Mouse (Mus musculus) intestine, embryonic 16.5 days (tissue): Measurements from ENCODE around the gene Gm17334. TPM values are rescaled to one million over a fixed set of nuclear protein-coding genes. Genes with fewer than 3 reads are reported as not detected.

ENCODE experiments used
- ATAC-seq: fragments of 200-750 bp; cut with Nextera tagmentation; 2 replicates; pipeline ENCODE4 v1.8.0; 2017; ENCODE audit warnings: moderate TSS enrichment, moderate library complexity
- H3K27ac ChIP-seq: fragments of 300-500 bp; sonication (generic); 2 replicates; pipeline ENCODE4 v1.5.1; 2014; ENCODE audit warnings: mild to moderate bottlenecking, low read length
- H3K27me3 ChIP-seq: fragments of 300-500 bp; sonication (generic); replicated peaks from 2 replicates; pipeline ENCODE4 v1.6.1; 2014; ENCODE audit warnings: low read length, control low read depth, mixed read lengths; ENCODE audit not compliant: control insufficient read depth, insufficient read depth
- H3K36me3 ChIP-seq: fragments of 300-500 bp; sonication (generic); 2 replicates; pipeline ENCODE4 v1.6.1; 2014; ENCODE audit warnings: low read length, control low read depth; ENCODE audit not compliant: control insufficient read depth, insufficient read depth
- H3K4me1 ChIP-seq: fragments of 300-500 bp; sonication (generic); 2 replicates; pipeline ENCODE4 v1.6.1; 2014; ENCODE audit warnings: low read length, control low read depth, mixed read lengths; ENCODE audit not compliant: control insufficient read depth, insufficient read depth
- H3K4me2 ChIP-seq: fragments of 300-500 bp; sonication (generic); 2 replicates; pipeline ENCODE4 v1.6.1; 2014; ENCODE audit warnings: low read depth, low read length, control low read depth
- H3K4me3 ChIP-seq: fragments of 300-500 bp; sonication (generic); 2 replicates; pipeline ENCODE4 v1.5.1; 2014; ENCODE audit warnings: mild to moderate bottlenecking, low read length
- H3K9ac ChIP-seq: fragments of 300-500 bp; sonication (generic); 2 replicates; pipeline ENCODE4 v1.6.1; 2014; ENCODE audit warnings: low read depth, low read length
- H3K9me3 ChIP-seq: fragments of 300-500 bp; sonication (generic); 2 replicates; pipeline ENCODE4 v1.6.1; 2016; ENCODE audit warnings: low read length, control low read depth; ENCODE audit not compliant: control insufficient read depth
- WGBS: fragments of 180-500 bp; shearing (Covaris S2); extraction: QIAGEN DNeasy Blood & Tissue Kit; methylation state at CpG from one replicate; pipeline ENCODE4 v1.1.7; 2014; 5-methylcytosine and 5-hydroxymethylcytosine counted together
- polyA plus RNA-seq: library from polyadenylated mRNA; unstranded; fragments of >200 nt; fragmentation: Nextera tagmentation; extraction: Ambion mirVana; gene quantifications from 2 replicates; pipeline ENCODE4 v1.2.1, GENCODE M21; 2015

Gm17334 gene
- polyA plus RNA-seq, 1 experiment from 2014 or later: 0.34 TPM

- Histone ChIP-seq H3K27ac (no peak overlapping the region), H3K27me3 (no peaks in the 10 kb centered on the region), H3K36me3 (peaks cover 33% of the 10 kb centered on the region), H3K4me3 (no peak overlapping the region), H3K9me3 (no peaks in the 10 kb centered on the region), H3K9ac (no peak overlapping the region), H3K4me1 (peaks cover 23% of the 10 kb centered on the region; the same call in 1 of the 2 replicates), H3K4me2 (no peak overlapping the region)
- 66% methylated on average over 5 of the region's 5 CpGs for WGBS
- ATAC-seq: no peak
These were observed 4.7 kb upstream of the Gm17334 start for GRCm38 (mm10) chr11:53777736-53778135.

DNA sequence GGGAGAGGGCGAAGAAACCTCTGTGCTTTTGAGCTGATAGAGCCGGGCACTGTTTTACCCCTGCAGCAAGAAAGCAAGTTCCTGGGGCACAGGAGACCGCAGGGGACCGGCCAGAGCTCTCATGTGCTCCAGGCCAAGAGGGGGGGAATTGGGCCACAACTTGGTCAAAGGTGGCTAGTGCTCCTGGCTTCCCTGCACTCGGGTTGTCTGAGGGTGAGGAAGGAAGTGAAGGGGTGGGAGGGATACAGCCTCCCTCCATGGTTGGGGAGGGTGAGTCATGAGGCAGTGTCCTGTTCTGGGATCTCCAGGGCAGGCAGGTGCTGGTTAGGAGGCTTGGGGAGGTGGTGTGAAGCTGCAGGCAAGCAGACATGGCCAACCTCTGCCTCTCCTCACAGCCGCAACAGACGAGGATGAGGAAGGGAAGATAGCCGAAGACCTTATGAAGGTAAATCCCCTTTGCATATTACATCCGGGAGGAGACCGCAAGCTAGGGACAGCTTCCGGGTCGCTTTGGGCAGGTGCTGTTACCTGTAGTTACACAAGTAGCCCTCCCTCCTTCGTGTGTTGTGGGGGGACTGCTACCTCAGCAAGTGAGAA lies 1.8 kb upstream of the Gm17334 start:
- WGBS: 90% methylated on average over 13 of the region's 13 CpGs
- no peak overlapping the region for H3K4me3 ChIP-seq
- H3K9me3 ChIP-seq: no peaks in the 10 kb centered on the region
- H3K4me1 ChIP-seq: peaks cover 14% of the 10 kb centered on the region; the same call in 1 of the 2 replicates
- no peaks in the 10 kb centered on the region for H3K27me3 ChIP-seq
- H3K4me2 ChIP-seq: no peak overlapping the region
- H3K27ac ChIP-seq: no peak overlapping the region
- H3K9ac ChIP-seq: no peak overlapping the region
- ATAC-seq: no peak
- H3K36me3 ChIP-seq: peaks cover 33% of the 10 kb centered on the region

GRCm38 (mm10) chr11:53773641-53774360 lies 814 bp upstream of the Gm17334 start:
- Histone ChIP-seq H3K4me3 (no peak overlapping the region), H3K36me3 (peaks cover 32% of the 10 kb centered on the region), H3K4me1 (peaks cover 19% of the 10 kb centered on the region), H3K9ac (no peak overlapping the region), H3K9me3 (no peaks in the 10 kb centered on the region), H3K27ac (no peak overlapping the region), H3K4me2 (no peak overlapping the region), H3K27me3 (no peaks in the 10 kb centered on the region)
- no peak for ATAC-seq
- 89% methylated on average over 16 of the region's 16 CpGs for WGBS

- no peak overlapping the region; the same call in 1 of the 2 replicates for H3K9ac ChIP-seq
- 85% methylated on average over 9 of the region's 9 CpGs for WGBS
- no peak overlapping the region for H3K27ac ChIP-seq
- no peak for ATAC-seq
- peaks cover 19% of the 10 kb centered on the region for H3K4me1 ChIP-seq
- peak overlapping the region; percentile 32 for H3K4me2 ChIP-seq
- no peaks in the 10 kb centered on the region for H3K27me3 ChIP-seq
- H3K9me3 ChIP-seq: no peaks in the 10 kb centered on the region
- H3K36me3 ChIP-seq: peaks cover 23% of the 10 kb centered on the region
- H3K4me3 ChIP-seq: no peak overlapping the region
These were observed 451 bp downstream of the Gm17334 start for GRCm38 (mm10) chr11:53772536-53772935.

DNA sequence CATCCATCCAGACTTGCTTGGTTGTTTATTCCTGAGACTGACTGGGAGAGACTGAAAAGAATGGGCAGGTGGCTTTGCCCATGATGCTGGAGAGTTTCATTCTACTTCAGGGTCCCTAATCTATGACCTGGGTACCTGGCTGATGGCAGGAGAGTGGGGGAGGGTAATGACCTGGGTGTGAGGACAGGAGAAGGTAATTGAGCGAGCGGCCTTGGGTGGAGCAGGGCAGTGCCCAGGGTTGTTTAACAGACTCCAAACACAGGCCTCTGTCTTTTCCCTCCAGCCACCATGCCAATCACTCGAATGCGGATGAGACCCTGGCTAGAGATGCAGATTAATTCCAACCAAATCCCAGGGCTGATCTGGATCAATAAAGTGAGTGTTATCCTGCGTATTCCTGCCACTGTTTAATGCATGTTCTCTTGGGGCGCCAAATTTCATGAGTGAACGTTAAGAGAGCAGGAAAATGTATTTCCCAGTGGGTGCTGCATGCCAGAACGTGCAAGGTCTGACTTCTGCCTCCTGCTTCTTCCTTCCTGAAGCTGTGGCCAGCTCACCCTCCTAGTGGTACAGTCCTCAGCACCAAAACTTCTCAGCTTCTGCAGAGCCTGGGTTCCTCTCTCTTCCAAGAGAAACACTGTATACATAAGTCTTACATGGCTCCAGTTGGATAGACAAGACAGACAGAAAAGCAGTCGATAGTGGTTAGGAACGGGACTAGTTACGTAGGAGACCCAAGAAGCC lies 1.8 kb downstream of the Gm17334 start:
- Histone ChIP-seq H3K27me3 (no peaks in the 10 kb centered on the region), H3K9me3 (no peaks in the 10 kb centered on the region), H3K4me3 (peak overlapping the region; percentile 89), H3K9ac (peak overlapping the region; percentile 90), H3K27ac (0 out of 2 replicates have a peak overlapping the region, but pooled peaks have one; percentile 91), H3K4me2 (peak overlapping the region; percentile 77), H3K4me1 (peaks cover 16% of the 10 kb centered on the region), H3K36me3 (peaks cover 18% of the 10 kb centered on the region)
- ATAC-seq: no peak
- WGBS: 62% methylated on average over 11 of the region's 11 CpGs

GRCm38 (mm10) chr11:53770125-53770791 lies 2.7 kb downstream of the Gm17334 start:
- Histone ChIP-seq H3K9me3 (no peaks in the 10 kb centered on the region), H3K27me3 (no peaks in the 10 kb centered on the region), H3K4me2 (peak overlapping the region; percentile 77), H3K4me1 (peaks cover 16% of the 10 kb centered on the region), H3K36me3 (peaks cover 12% of the 10 kb centered on the region; the same call in 1 of the 2 replicates), H3K9ac (peak overlapping the region; percentile 90), H3K4me3 (peak overlapping the region; percentile 89), H3K27ac (peak overlapping the region; percentile 91)
- peak; percentile 86 for ATAC-seq
- under 1% methylated on average over 65 of the region's 75 CpGs for WGBS

DNA sequence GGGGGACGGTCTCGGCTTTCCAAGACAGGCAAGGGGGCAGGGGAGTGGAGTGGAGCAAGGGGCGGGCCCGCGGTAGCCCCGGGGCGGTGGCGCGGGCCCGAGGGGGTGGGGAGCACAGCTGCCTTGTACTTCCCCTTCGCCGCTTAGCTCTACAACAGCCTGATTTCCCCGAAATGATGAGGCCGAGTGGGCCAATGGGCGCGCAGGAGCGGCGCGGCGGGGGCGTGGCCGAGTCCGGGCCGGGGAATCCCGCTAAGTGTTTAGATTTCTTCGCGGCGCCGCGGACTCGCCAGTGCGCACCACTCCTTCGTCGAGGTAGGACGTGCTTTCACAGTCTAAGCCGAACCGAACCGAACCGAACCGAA lies 3.2 kb downstream of the Gm17334 start, which contains the start of gene Irf1:
Gene Irf1, plus strand, starts transcription at position 255 of the 365 bp plus-strand sequence.
- ATAC-seq: peak; percentile 93
- H3K4me2 ChIP-seq: peak within 1 kb of the TSS; percentile 77
- peaks cover 12% of the 10 kb centered on the region; the same call in 1 of the 2 replicates for H3K36me3 ChIP-seq
- H3K4me1 ChIP-seq: peaks cover 20% of the 10 kb centered on the region
- H3K27ac ChIP-seq: peak within 1 kb of the TSS; percentile 91
- H3K4me3 ChIP-seq: peak within 1 kb of the TSS; percentile 89
- under 1% methylated on average over 40 of the region's 40 CpGs for WGBS
- H3K9ac ChIP-seq: peak within 1 kb of the TSS; percentile 90
- H3K27me3 ChIP-seq: no peaks in the 10 kb centered on the region
- H3K9me3 ChIP-seq: no peaks in the 10 kb centered on the region

- Histone ChIP-seq H3K27me3 (no peaks in the 10 kb centered on the region), H3K36me3 (peaks cover 6% of the 10 kb centered on the region; the same call in 1 of the 2 replicates), H3K9me3 (no peaks in the 10 kb centered on the region), H3K9ac (peak overlapping the region; percentile 90), H3K4me2 (peak overlapping the region; percentile 77), H3K27ac (peak overlapping the region; percentile 82), H3K4me1 (peaks cover 25% of the 10 kb centered on the region), H3K4me3 (peak overlapping the region; percentile 89)
- ATAC-seq: no peak
- WGBS: 56% methylated on average over 12 of the region's 12 CpGs
These were observed 3.8 kb downstream of the Gm17334 start for GRCm38 (mm10) chr11:53769185-53769576.
